In genomic region chr11:57684891-57685290, GRCm38 (mm10) we compare ENCODE assay signal across 19 mouse cellular contexts. TPM values are rescaled to one million over a fixed set of nuclear protein-coding genes. Genes with fewer than 3 reads are reported as not detected.
DNase-seq lines count a peak whose midpoint lies in the region; ATAC-seq and TF ChIP-seq lines count a peak whose summit lies in the region.
"Had no signal": no experiment of that assay in that cellular context is flagged by ENCODE, and none has a peak within 500 bp of the region (broad histone marks: within the 10 kb centered on the region; RNA-seq: fewer than 3 reads in every experiment).

No protein-coding gene starts in this region.

- H3K36me3 ChIP-seq in midbrain, embryonic 12.5 days: no peaks in the 10 kb centered on the region
- H3K36me3 ChIP-seq in midbrain, postnatal 0 days (ENCODE audit: insufficient read depth, low read length): no peaks in the 10 kb centered on the region
- peaks cover 71% of the 10 kb centered on the region for H3K36me3 ChIP-seq in G1E (replicated peaks)
- H3K36me3 ChIP-seq in neural tube, embryonic 15.5 days: no peaks in the 10 kb centered on the region
- H3K36me3 ChIP-seq in kidney, embryonic 14.5 days (ENCODE audit: control insufficient read depth, insufficient read depth, low read length): no peaks in the 10 kb centered on the region
- H3K36me3 ChIP-seq: forebrain, embryonic 12.5 days; neural tube, embryonic 12.5 days; stomach, embryonic 15.5 days had no signal

- DNase-seq in midbrain, postnatal 0 days (ENCODE audit: low spot score): no peak
- no peak for DNase-seq in G1E (ENCODE audit: low spot score)
- DNase-seq in natural killer cell, adult 2 months (ENCODE audit: low spot score in 2 of 2): no peak
- DNase-seq: cerebellum, adult 2 months; gastrocnemius, postnatal 25 days; kidney, adult 11 months; kidney, postnatal 14 days; lung, adult 18-20 months; lung, postnatal 4 days; right cerebral cortex, postnatal 14 days; thymus, adult 18-20 months had no signal

- H3K27me3 ChIP-seq in midbrain, embryonic 12.5 days: peaks cover 12% of the 10 kb centered on the region; the same call in 1 of the 2 replicates
- no peaks in the 10 kb centered on the region for H3K27me3 ChIP-seq in midbrain, postnatal 0 days (ENCODE audit: insufficient read depth, low read length)
- no peaks in the 10 kb centered on the region for H3K27me3 ChIP-seq in G1E (ENCODE audit: insufficient read depth, low read length)
- H3K27me3 ChIP-seq in neural tube, embryonic 15.5 days (replicated peaks): no peaks in the 10 kb centered on the region
- H3K27me3 ChIP-seq in kidney, embryonic 14.5 days (ENCODE audit: control insufficient read depth, insufficient read depth, low read length): no peaks in the 10 kb centered on the region
- H3K27me3 ChIP-seq: stomach, embryonic 15.5 days had no signal

- H3K9me3 ChIP-seq in midbrain, embryonic 12.5 days: no peaks in the 10 kb centered on the region
- no peaks in the 10 kb centered on the region for H3K9me3 ChIP-seq in midbrain, postnatal 0 days (ENCODE audit: low read length)
- peaks cover under 1% of the 10 kb centered on the region; the same call in 1 of the 2 replicates for H3K9me3 ChIP-seq in G1E (replicated peaks)
- no peaks in the 10 kb centered on the region for H3K9me3 ChIP-seq in neural tube, embryonic 15.5 days (replicated peaks)
- no peaks in the 10 kb centered on the region for H3K9me3 ChIP-seq in kidney, embryonic 14.5 days (ENCODE audit: control insufficient read depth, low read length)
- H3K9me3 ChIP-seq: forebrain, embryonic 12.5 days; neural tube, embryonic 12.5 days; stomach, embryonic 15.5 days had no signal

- H3K4me3 ChIP-seq in midbrain, embryonic 12.5 days: no peak overlapping the region
- H3K4me3 ChIP-seq in midbrain, postnatal 0 days (ENCODE audit: low read depth, low read length): no peak overlapping the region
- no peak overlapping the region; the same call in 1 of the 2 replicates for H3K4me3 ChIP-seq in G1E (ENCODE audit: low read depth, low read length)
- no peak overlapping the region for H3K4me3 ChIP-seq in neural tube, embryonic 15.5 days (replicated peaks)
- H3K4me3 ChIP-seq in kidney, embryonic 14.5 days (ENCODE audit: low read length): no peak overlapping the region
- H3K4me3 ChIP-seq: forebrain, embryonic 12.5 days; neural tube, embryonic 12.5 days; stomach, embryonic 15.5 days had no signal

- no peak overlapping the region for H3K4me2 ChIP-seq in midbrain, embryonic 12.5 days (replicated peaks)
- no peak overlapping the region for H3K4me2 ChIP-seq in midbrain, postnatal 0 days (ENCODE audit: low read depth, low read length, poor library complexity, severe bottlenecking)
- no peak overlapping the region for H3K4me2 ChIP-seq in neural tube, embryonic 15.5 days
- no peak overlapping the region for H3K4me2 ChIP-seq in kidney, embryonic 14.5 days (replicated peaks; ENCODE audit: low read depth, low read length)
- H3K4me2 ChIP-seq: forebrain, embryonic 12.5 days; stomach, embryonic 15.5 days had no signal

- TF ChIP-seq CTCF in midbrain, postnatal 0 days (IDR thresholded peaks at IDR 0.05): no peak
- no peak for TF ChIP-seq CTCF in G1E (IDR thresholded peaks at IDR 0.05; ENCODE audit: low read depth, low read length)

- 0 out of 2 replicates have a peak overlapping the region, but pooled peaks have one; percentile 21 for H3K27ac ChIP-seq in midbrain, embryonic 12.5 days (replicated peaks)
- no peak overlapping the region for H3K27ac ChIP-seq in midbrain, postnatal 0 days (ENCODE audit: low read depth, low read length)
- 0 out of 2 replicates have a peak overlapping the region, but pooled peaks have one; percentile 9 for H3K27ac ChIP-seq in neural tube, embryonic 15.5 days (replicated peaks)
- H3K27ac ChIP-seq in kidney, embryonic 14.5 days (ENCODE audit: low read depth, low read length): no peak overlapping the region
- H3K27ac ChIP-seq: hindbrain, postnatal 0 days; neural tube, embryonic 12.5 days; stomach, embryonic 15.5 days had no signal

- WGBS in midbrain, embryonic 12.5 days: 29% methylated on average over 5 of the region's 5 CpGs
- WGBS in midbrain, postnatal 0 days: 37% methylated on average over 5 of the region's 5 CpGs
- WGBS in neural tube, embryonic 15.5 days: 35% methylated on average over 5 of the region's 5 CpGs
- WGBS in kidney, embryonic 14.5 days: 33% methylated on average over 5 of the region's 5 CpGs

- H3K4me1 ChIP-seq in midbrain, embryonic 12.5 days: peaks cover 43% of the 10 kb centered on the region
- H3K4me1 ChIP-seq in midbrain, postnatal 0 days (ENCODE audit: insufficient read depth, low read length): peaks cover 5% of the 10 kb centered on the region
- peaks cover 84% of the 10 kb centered on the region for H3K4me1 ChIP-seq in G1E (ENCODE audit: insufficient read depth, low read depth, low read length)
- peaks cover 67% of the 10 kb centered on the region for H3K4me1 ChIP-seq in neural tube, embryonic 15.5 days
- H3K4me1 ChIP-seq in kidney, embryonic 14.5 days (ENCODE audit: control insufficient read depth, insufficient read depth, low read length): peaks cover 31% of the 10 kb centered on the region

- no peak overlapping the region for H3K9ac ChIP-seq in midbrain, embryonic 12.5 days (replicated peaks)
- no peak overlapping the region for H3K9ac ChIP-seq in midbrain, postnatal 0 days (replicated peaks; ENCODE audit: low read length, poor library complexity, severe bottlenecking)
- 0 out of 2 replicates have a peak overlapping the region, but pooled peaks have one; percentile 10 for H3K9ac ChIP-seq in neural tube, embryonic 15.5 days (replicated peaks)
- no peak overlapping the region for H3K9ac ChIP-seq in kidney, embryonic 14.5 days (ENCODE audit: low read depth, low read length)
- H3K9ac ChIP-seq: forebrain, embryonic 12.5 days; neural tube, embryonic 12.5 days; stomach, embryonic 15.5 days had no signal

- no peak for ATAC-seq in midbrain, embryonic 12.5 days (ENCODE audit: low FRiP score, low read depth)
- ATAC-seq in midbrain, postnatal 0 days (ENCODE audit: low FRiP score): no peak
- peak; percentile 43; the same call in 1 of the 2 replicates for ATAC-seq in G1E (ENCODE audit: extremely low read depth, insufficient number of reproducible peaks, low FRiP score, poor library complexity, severe bottlenecking)
- 0 out of 2 replicates have a peak, but pooled peaks have one; percentile 7 for ATAC-seq in common myeloid progenitor, adult 5-6 weeks (replicated peaks; ENCODE audit: low read depth, poor library complexity, severe bottlenecking)
- ATAC-seq in neural tube, embryonic 15.5 days (ENCODE audit: low FRiP score): no peak
- ATAC-seq in kidney, embryonic 14.5 days (ENCODE audit: low FRiP score, low TSS enrichment): no peak
- ATAC-seq: hindbrain, postnatal 0 days had no signal

RNA-seq across cellular contexts. Expression of gene Galnt10, which starts 39.6 kb away (rescaled TPM):
- polyA plus RNA-seq in midbrain, embryonic 12.5 days (2016; fragmentation: Nextera tagmentation; extraction: Ambion mirVana): 25.8 and 26.6 TPM in 2 replicates
- 21.3 and 26.0 TPM in 2 replicates for total RNA-seq in midbrain, postnatal 0 days (2014; rRNA removed)
- 11.8 and 12.0 TPM in 2 replicates for polyA plus RNA-seq in midbrain, postnatal 0 days (2015; fragmentation: Nextera tagmentation; extraction: Ambion mirVana)
- total RNA-seq in G1E (2014; fragmentation: Nextera tagmentation) (18.5 and 41.2 TPM in 2 replicates), G1E (2017) (17.5 and 18.2 TPM in 2 replicates)
- polyA plus RNA-seq in G1E (2012): 21.4 and 22.5 TPM in 2 replicates
- 9.2 and 15.1 TPM in 2 replicates for total RNA-seq in common myeloid progenitor, adult 5-6 weeks (2017)
- polyA plus RNA-seq in neural tube, embryonic 15.5 days (2015; fragmentation: Nextera tagmentation; extraction: Ambion mirVana): 11.7 and 12.7 TPM in 2 replicates
- polyA plus RNA-seq in kidney, embryonic 14.5 days (2014; fragmentation: Nextera tagmentation; extraction: Ambion mirVana): 7.3 and 13.0 TPM in 2 replicates

Comparison
In these comparisons a context has a peak if more than half of its experiments do, and no peak if none do; other contexts are left out.
1. H3K27ac ChIP-seq: peak in midbrain, embryonic 12.5 days (single experiment) and neural tube, embryonic 15.5 days (single experiment); none in midbrain, postnatal 0 days (single experiment) and kidney, embryonic 14.5 days (single experiment).
2. ATAC-seq: peak in G1E (single experiment) and common myeloid progenitor, adult 5-6 weeks (single experiment); none in midbrain, embryonic 12.5 days (single experiment), midbrain, postnatal 0 days (single experiment), neural tube, embryonic 15.5 days (single experiment) and kidney, embryonic 14.5 days (single experiment).